Mouse (Mus musculus) kidney, postnatal 0 days (tissue): ENCODE measurements around the gene Rrn3. TPM values are rescaled to one million over a fixed set of nuclear protein-coding genes. Genes with fewer than 3 reads are reported as not detected.
A peak's percentile ranks its signal among the peaks of the same experiment; 100 is the strongest.
"Not testable (repeated sequence)": the region's sequence is repeated elsewhere in the genome, so short reads cannot be mapped to it uniquely, and the experiment has no call there.

Source experiments
- ATAC-seq: fragments of 200-750 bp; cut with Nextera tagmentation; replicated peaks from 2 replicates; pipeline ENCODE4 v1.8.0; 2017; ENCODE audit warnings: low read depth, moderate number of reproducible peaks, moderate TSS enrichment, moderate library complexity; ENCODE audit not compliant: low FRiP score
- DNase-seq: peaks from one replicate; pipeline ENCODE4 v3.0.0-alpha.2; 2016; ENCODE audit warnings: low spot score
- H3K27ac ChIP-seq: fragments of 300-500 bp; sonication (generic); 2 replicates; pipeline ENCODE4 v1.5.1; 2014; ENCODE audit warnings: mild to moderate bottlenecking
- H3K27me3 ChIP-seq: fragments of 300-500 bp; sonication (generic); 2 replicates; pipeline ENCODE4 v1.6.1; 2014; ENCODE audit warnings: low read length, mixed read lengths; ENCODE audit not compliant: insufficient read depth
- H3K36me3 ChIP-seq: fragments of 300-500 bp; sonication (generic); 2 replicates; pipeline ENCODE4 v1.6.1; 2014; ENCODE audit warnings: low read length, mixed read lengths; ENCODE audit not compliant: insufficient read depth
- H3K4me1 ChIP-seq: fragments of 300-500 bp; sonication (generic); replicated peaks from 2 replicates; pipeline ENCODE4 v1.6.1; 2014; ENCODE audit warnings: antibody characterized with exemption, low read length, mixed read lengths; ENCODE audit not compliant: insufficient read depth
- H3K4me2 ChIP-seq: fragments of 300-500 bp; sonication (generic); 2 replicates; pipeline ENCODE4 v1.6.1; 2014; ENCODE audit warnings: mild to moderate bottlenecking, low read length, moderate library complexity, mixed read lengths
- H3K4me3 ChIP-seq: fragments of 300-500 bp; sonication (generic); replicated peaks from 2 replicates; pipeline ENCODE4 v1.5.1; 2014; ENCODE audit warnings: low read depth, low read length
- H3K9ac ChIP-seq: fragments of 300-500 bp; sonication (generic); 2 replicates; pipeline ENCODE4 v1.6.1; 2014; ENCODE audit warnings: low read depth, low read length
- H3K9me3 ChIP-seq: fragments of 300-500 bp; sonication (generic); replicated peaks from 2 replicates; pipeline ENCODE4 v1.6.1; 2016; ENCODE audit warnings: low read length, inconsistent platforms, mixed read lengths
- CTCF ChIP-seq: IDR thresholded peaks from 2 replicates; pipeline ENCODE4 v1.5.1; 2016; ENCODE audit warnings: antibody characterized with exemption, low read depth, mild to moderate bottlenecking, moderate library complexity
- WGBS: fragments of 180-500 bp; shearing (Covaris S2); extraction: QIAGEN DNeasy Blood & Tissue Kit; methylation state at CpG from one replicate; pipeline ENCODE4 v1.1.7; 2014; 5-methylcytosine and 5-hydroxymethylcytosine counted together
- polyA plus RNA-seq: library from polyadenylated mRNA; unstranded; fragments of >200 nt; fragmentation: Nextera tagmentation; extraction: Ambion mirVana; gene quantifications from 2 replicates; pipeline ENCODE4 v1.2.1, GENCODE M21; 2015

Gene Rrn3
- polyA plus RNA-seq, 1 experiment from 2014 or later: 47.0 TPM

DNA sequence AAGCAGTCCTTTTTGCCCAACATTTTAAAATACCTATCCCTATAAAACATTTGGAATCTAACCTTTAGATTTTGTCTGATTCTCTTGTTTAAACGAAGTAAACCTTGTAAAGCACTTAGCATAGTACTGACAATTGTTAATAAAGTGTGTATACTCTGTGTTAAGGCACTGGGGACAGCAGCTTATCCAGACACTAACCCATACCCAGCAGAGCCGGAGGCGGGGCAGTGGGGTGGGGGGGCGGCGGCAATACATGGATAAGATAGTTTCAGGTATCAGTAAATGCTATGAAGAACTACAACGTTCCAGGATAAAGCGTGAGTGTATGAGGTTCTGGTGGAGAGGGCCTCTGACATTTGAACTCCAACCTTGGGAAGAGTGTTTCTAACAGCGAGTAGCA, 708 bp downstream of the Rrn3 start:
- ATAC-seq: no peak
- DNase-seq: peak; percentile 17
- H3K27ac ChIP-seq: no peak overlapping the region
- H3K9me3 ChIP-seq: no peaks in the 10 kb centered on the region
- H3K4me1 ChIP-seq: 0 out of 2 replicates have a peak, but pooled peaks cover 9% of the 10 kb centered on the region
- no peaks in the 10 kb centered on the region for H3K27me3 ChIP-seq
- peak overlapping the region; percentile 76 for H3K4me2 ChIP-seq
- no peak for TF ChIP-seq CTCF
- 23% methylated on average over 8 of the region's 8 CpGs for WGBS
- H3K9ac ChIP-seq: peak overlapping the region; percentile 93; the same call in 1 of the 2 replicates
- peak overlapping the region; percentile 83 for H3K4me3 ChIP-seq
- H3K36me3 ChIP-seq: peaks cover 13% of the 10 kb centered on the region

DNA sequence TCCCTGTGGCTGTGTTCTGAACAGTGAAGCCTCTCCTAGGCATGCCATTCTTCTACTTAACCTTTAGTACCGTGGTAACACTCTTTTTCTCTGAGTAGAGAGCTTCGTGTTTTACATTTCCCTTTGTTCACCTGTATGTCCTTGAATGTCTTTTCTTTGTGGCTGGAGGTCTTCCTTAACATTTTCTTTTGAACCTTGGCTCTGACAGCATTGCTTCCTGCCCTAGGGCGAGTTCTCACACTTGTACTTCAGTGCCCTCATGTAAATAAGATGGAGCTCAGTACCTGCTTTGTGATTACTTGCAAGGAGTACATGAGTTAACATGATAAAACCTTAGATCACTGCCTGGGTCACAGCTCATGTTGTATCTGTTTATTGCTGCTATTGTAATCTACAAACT, 5.4 kb downstream of the Rrn3 start:
- 86% methylated on average over 3 of the region's 3 CpGs for WGBS
- Histone ChIP-seq H3K4me2 (no peak overlapping the region), H3K36me3 (peaks cover 41% of the 10 kb centered on the region), H3K4me1 (0 out of 2 replicates have a peak, but pooled peaks cover 5% of the 10 kb centered on the region), H3K9me3 (no peaks in the 10 kb centered on the region), H3K4me3 (no peak overlapping the region), H3K9ac (no peak overlapping the region), H3K27ac (no peak overlapping the region), H3K27me3 (no peaks in the 10 kb centered on the region)
- ATAC-seq (no peak), DNase-seq (no peak)
- TF ChIP-seq CTCF: no peak

- H3K4me1 ChIP-seq, H3K9ac ChIP-seq, H3K4me2 ChIP-seq, H3K4me3 ChIP-seq, H3K9me3 ChIP-seq, H3K27ac ChIP-seq, DNase-seq, ATAC-seq, H3K27me3 ChIP-seq: not testable (repeated sequence)
- WGBS: 91% methylated on average over 2 of the region's 2 CpGs
- H3K36me3 ChIP-seq: peaks cover 68% of the 10 kb centered on the region
These were observed 12.9 kb downstream of the Rrn3 start for GRCm38 (mm10) chr16:13793441-13793840.

DNA sequence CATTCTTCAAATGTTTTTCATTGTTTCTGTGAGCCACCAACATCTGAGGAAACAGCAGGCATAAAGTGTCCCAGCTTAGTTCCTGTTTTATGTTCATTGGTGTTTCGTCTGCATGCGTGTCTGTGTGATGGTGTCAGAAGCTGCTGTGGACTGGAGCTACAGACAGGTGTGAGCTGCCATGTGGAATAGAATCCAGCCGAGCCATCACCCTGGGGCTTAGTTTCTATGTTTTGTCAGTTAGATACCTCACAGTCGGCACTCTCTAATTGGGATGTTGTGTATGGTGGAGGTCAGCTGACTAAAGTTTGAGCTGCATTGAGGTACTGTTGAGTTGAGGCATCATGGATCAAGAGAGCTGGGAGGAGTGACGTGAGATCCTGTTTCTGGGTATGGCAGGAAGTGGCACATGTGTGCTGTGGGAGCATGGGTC, 16.3 kb downstream of the Rrn3 start:
- no peak for TF ChIP-seq CTCF
- no peaks in the 10 kb centered on the region for H3K27me3 ChIP-seq
- no peak for DNase-seq
- H3K4me2 ChIP-seq: no peak overlapping the region
- no peak overlapping the region for H3K9ac ChIP-seq
- 90% methylated on average over 5 of the region's 5 CpGs for WGBS
- H3K9me3 ChIP-seq: no peaks in the 10 kb centered on the region
- H3K36me3 ChIP-seq: peaks cover 73% of the 10 kb centered on the region
- H3K4me3 ChIP-seq: no peak overlapping the region
- ATAC-seq: no peak
- H3K27ac ChIP-seq: no peak overlapping the region
- H3K4me1 ChIP-seq: no peaks in the 10 kb centered on the region

DNA sequence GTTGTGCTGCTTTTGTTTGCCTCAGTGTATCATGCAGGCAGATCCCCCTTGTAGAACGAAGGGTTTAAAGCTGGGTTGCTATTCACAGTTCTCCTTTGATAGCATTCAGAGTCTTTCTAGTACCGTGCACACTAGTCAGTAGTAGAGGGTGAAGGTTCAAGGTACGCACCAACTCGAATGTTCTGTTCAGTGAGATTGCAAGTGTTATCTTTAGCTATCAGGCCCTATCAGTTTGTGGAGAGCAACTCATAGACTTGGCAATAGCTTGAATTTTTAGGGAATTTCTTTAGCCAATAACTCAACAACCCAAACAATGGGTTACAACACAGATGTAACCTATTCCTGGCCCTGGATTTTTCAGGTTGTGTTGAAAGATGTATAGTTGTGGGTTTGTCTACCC, 20.7 kb downstream of the Rrn3 start:
- ATAC-seq: no peak
- H3K27me3 ChIP-seq: no peaks in the 10 kb centered on the region
- no peak overlapping the region for H3K9ac ChIP-seq
- H3K4me1 ChIP-seq: no peaks in the 10 kb centered on the region
- no peak overlapping the region for H3K27ac ChIP-seq
- no peak overlapping the region for H3K4me2 ChIP-seq
- 97% methylated on average over 4 of the region's 4 CpGs for WGBS
- no peak for DNase-seq
- H3K36me3 ChIP-seq: peaks cover 66% of the 10 kb centered on the region
- TF ChIP-seq CTCF: no peak
- H3K4me3 ChIP-seq: no peak overlapping the region
- no peaks in the 10 kb centered on the region for H3K9me3 ChIP-seq

GRCm38 (mm10) chr16:13804666-13805065, 24.2 kb downstream of the Rrn3 start:
- peaks cover 69% of the 10 kb centered on the region for H3K36me3 ChIP-seq
- DNase-seq: no peak
- H3K27me3 ChIP-seq: no peaks in the 10 kb centered on the region
- H3K9me3 ChIP-seq: no peaks in the 10 kb centered on the region
- no peaks in the 10 kb centered on the region for H3K4me1 ChIP-seq
- WGBS: 81% methylated on average over 5 of the region's 5 CpGs
- H3K4me2 ChIP-seq: no peak overlapping the region
- H3K4me3 ChIP-seq: no peak overlapping the region
- ATAC-seq: no peak
- no peak overlapping the region for H3K9ac ChIP-seq
- H3K27ac ChIP-seq: no peak overlapping the region
- no peak; the same call in 1 of the 2 replicates for TF ChIP-seq CTCF

- Histone ChIP-seq H3K9me3 (no peaks in the 10 kb centered on the region), H3K9ac (no peak overlapping the region), H3K27ac (no peak overlapping the region), H3K36me3 (peaks cover 74% of the 10 kb centered on the region), H3K27me3 (no peaks in the 10 kb centered on the region), H3K4me1 (no peaks in the 10 kb centered on the region), H3K4me2 (no peak overlapping the region), H3K4me3 (no peak overlapping the region)
- ATAC-seq (no peak), DNase-seq (no peak)
- 89% methylated on average over 4 of the region's 4 CpGs for WGBS
- TF ChIP-seq CTCF: no peak
These were observed 27.1 kb downstream of the Rrn3 start for GRCm38 (mm10) chr16:13807616-13808015.
